Mouse (Mus musculus) CH12.LX (cell line): ENCODE data around the gene Mpp2.

Experiments
- CTCF ChIP-seq, 2 experiments: IDR thresholded peaks in 1 of 2; conservative IDR thresholded peaks in 1 of 2; 2 replicates each; pipeline ENCODE4 v1.5.1; 2011 to 2012; ENCODE audit warnings: low read depth in 2 of 2, low read length in 2 of 2, improper control_type of control experiment in 1 of 2, inconsistent platforms in 1 of 2, mild to moderate bottlenecking in 1 of 2, moderate library complexity in 1 of 2
- EP300 ChIP-seq: IDR thresholded peaks from 2 replicates; pipeline ENCODE4 v1.6.1; 2011; ENCODE audit warnings: low read length, improper control_type of control experiment
- GABPA ChIP-seq: IDR thresholded peaks from 2 replicates; pipeline ENCODE4 v1.6.1; 2012; ENCODE audit warnings: low read depth, low read length, improper control_type of control experiment, inconsistent platforms; ENCODE audit not compliant: insufficient replicate concordance
- MAX ChIP-seq: IDR thresholded peaks from 2 replicates; pipeline ENCODE4 v1.6.1; 2011; ENCODE audit warnings: low read length, improper control_type of control experiment
- POLR2A ChIP-seq: IDR thresholded peaks from 2 replicates; pipeline ENCODE4 v1.6.1; 2011; ENCODE audit warnings: low read depth, mild to moderate bottlenecking, improper control_type of control experiment, low read length
- POLR2AphosphoS2 ChIP-seq: IDR thresholded peaks from 2 replicates; pipeline ENCODE4 v1.6.1; 2011; ENCODE audit warnings: low read depth, low read length, improper control_type of control experiment
- TCF12 ChIP-seq: IDR thresholded peaks from 2 replicates; pipeline ENCODE4 v1.6.1; 2014; ENCODE audit warnings: low read depth, mild to moderate bottlenecking, inconsistent platforms, low read length, improper control_type of control experiment
- USF1 ChIP-seq: IDR thresholded peaks from 2 replicates; pipeline ENCODE4 v1.6.1; 2014; ENCODE audit warnings: low read depth, mild to moderate bottlenecking, inconsistent platforms, low read length, improper control_type of control experiment

GRCm38 (mm10) chr11:102107732-102108131, 19.4 kb upstream of the Mpp2 start, which contains the start of gene Pyy:
- no peak for TF ChIP-seq GABPA
- TF ChIP-seq CTCF (conservative IDR thresholded peaks at IDR 0.05 in 1 of 2, IDR thresholded peaks at IDR 0.05 in 1 of 2; ENCODE audit: low read depth in 2 of 2, low read length in 2 of 2), result no peak
- no peak for TF ChIP-seq USF1
- TF ChIP-seq POLR2A, result no peak
- no peak for TF ChIP-seq MAX
- TF ChIP-seq TCF12, result no peak
- no peak for TF ChIP-seq EP300
- TF ChIP-seq POLR2AphosphoS2, result no peak
